Mouse (Mus musculus): ENCODE results near the gene Nlrp6. TPM values are rescaled to one million over a fixed set of nuclear protein-coding genes. Genes with fewer than 3 reads are reported as not detected.
A peak's percentile ranks its signal among the peaks of the same experiment; 100 is the strongest.

Gene Nlrp6
- polyA plus RNA-seq, 1 experiment from 2014 or later, result 0.26 TPM

DNA sequence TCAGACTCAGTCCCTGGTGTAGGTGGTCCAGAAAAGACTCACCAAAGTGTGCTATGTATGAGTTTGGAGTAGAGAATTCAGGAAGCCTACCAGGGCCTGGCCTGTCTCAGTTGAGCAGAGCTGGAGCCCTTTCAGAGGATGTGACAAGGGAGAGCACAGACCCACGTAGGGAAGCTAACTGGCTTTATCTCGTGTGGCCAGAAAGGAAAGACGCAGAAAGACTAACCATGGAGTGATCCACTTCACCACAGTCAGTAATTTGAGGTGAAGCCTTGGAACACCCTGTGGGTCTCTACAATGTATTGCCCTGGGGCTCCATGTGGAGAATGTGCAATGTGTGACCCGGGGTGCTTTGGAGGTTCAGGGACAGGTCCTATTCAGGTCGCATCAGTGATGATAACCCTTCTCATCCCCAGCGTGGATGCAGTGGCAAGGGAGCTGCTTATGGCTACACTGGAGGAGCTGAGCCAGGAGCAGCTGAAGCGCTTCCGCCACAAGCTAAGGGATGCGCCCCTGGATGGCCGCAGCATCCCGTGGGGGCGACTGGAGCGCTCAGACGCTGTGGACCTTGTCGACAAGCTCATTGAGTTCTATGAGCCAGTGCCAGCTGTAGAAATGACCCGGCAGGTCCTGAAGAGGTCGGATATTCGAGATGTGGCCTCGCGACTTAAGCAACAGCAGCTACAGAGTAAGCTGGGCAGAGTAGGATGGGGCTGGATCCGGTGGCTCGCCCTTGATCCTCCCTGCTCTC lies 698 bp downstream of the Nlrp6 start:
- Histone ChIP-seq H3K27ac (no peak overlapping the region), H3K9me3 (replicated peaks) (no peaks in the 10 kb centered on the region), H3K4me1 (peaks cover 14% of the 10 kb centered on the region), H3K4me3 (no peak overlapping the region; the same call in 1 of the 2 replicates), H3K36me3 (no peaks in the 10 kb centered on the region), H3K27me3 (ENCODE audit: low read depth, poor library complexity, severe bottlenecking) (peaks cover 76% of the 10 kb centered on the region)
- 28% methylated on average over 22 of the region's 22 CpGs for WGBS
- no peak for DNase-seq (ENCODE audit: low spot score)

DNA sequence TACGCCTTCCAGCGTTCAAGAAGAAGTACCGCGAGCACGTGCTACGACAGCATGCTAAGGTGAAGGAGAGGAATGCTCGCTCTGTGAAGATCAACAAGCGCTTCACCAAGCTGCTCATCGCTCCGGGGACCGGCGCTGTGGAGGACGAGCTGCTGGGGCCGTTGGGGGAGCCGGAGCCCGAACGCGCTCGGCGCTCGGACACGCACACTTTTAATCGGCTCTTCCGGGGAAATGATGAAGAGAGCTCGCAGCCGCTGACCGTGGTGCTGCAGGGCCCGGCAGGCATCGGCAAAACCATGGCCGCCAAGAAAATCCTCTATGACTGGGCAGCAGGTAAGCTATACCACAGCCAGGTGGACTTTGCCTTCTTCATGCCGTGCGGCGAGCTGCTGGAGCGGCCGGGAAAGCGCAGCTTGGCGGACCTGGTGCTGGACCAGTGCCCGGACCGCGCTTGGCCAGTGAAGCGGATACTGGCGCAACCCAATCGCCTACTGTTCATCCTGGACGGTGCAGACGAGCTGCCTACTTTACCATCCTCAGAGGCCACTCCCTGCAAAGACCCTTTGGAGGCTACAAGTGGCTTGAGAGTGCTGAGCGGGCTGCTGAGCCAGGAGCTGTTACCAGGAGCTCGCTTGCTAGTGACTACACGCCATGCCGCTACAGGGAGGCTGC lies 1.8 kb downstream of the Nlrp6 start:
- H3K9me3 ChIP-seq (replicated peaks), result no peaks in the 10 kb centered on the region
- no peaks in the 10 kb centered on the region for H3K36me3 ChIP-seq
- H3K27ac ChIP-seq, result no peak overlapping the region
- DNase-seq (ENCODE audit: low spot score), result peak; percentile 71
- WGBS, result under 1% methylated on average over 49 of the region's 49 CpGs
- peaks cover 80% of the 10 kb centered on the region for H3K27me3 ChIP-seq (ENCODE audit: low read depth, poor library complexity, severe bottlenecking)
- peak overlapping the region; percentile 48 for H3K4me3 ChIP-seq
- peaks cover 14% of the 10 kb centered on the region for H3K4me1 ChIP-seq

DNA sequence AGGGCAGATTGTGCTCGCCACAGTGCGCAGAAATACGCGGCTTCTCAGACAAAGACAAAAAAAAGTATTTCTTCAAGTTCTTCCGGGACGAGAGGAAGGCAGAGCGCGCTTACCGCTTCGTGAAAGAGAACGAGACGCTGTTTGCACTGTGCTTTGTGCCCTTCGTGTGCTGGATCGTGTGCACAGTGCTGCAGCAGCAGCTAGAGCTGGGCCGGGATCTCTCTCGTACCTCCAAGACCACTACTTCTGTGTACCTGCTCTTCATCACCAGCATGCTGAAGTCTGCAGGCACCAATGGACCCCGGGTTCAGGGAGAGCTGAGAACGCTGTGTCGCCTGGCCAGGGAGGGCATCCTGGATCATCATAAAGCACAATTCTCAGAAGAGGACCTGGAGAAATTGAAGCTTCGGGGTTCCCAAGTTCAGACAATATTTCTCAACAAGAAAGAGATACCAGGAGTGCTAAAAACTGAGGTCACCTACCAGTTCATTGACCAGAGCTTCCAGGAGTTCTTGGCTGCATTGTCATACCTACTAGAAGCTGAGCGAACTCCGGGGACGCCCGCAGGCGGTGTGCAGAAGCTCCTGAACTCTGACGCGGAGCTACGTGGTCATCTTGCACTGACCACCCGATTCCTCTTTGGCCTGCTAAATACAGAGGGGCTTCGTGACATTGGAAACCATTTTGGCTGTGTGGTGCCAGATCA lies 2.5 kb downstream of the Nlrp6 start:
- Histone ChIP-seq H3K4me1 (peaks cover 14% of the 10 kb centered on the region), H3K27me3 (ENCODE audit: low read depth, poor library complexity, severe bottlenecking) (peaks cover 76% of the 10 kb centered on the region), H3K9me3 (replicated peaks) (no peaks in the 10 kb centered on the region), H3K36me3 (no peaks in the 10 kb centered on the region), H3K4me3 (peak overlapping the region; percentile 48), H3K27ac (no peak overlapping the region)
- no peak for DNase-seq (ENCODE audit: low spot score)
- 22% methylated on average over 30 of the region's 30 CpGs for WGBS

DNA sequence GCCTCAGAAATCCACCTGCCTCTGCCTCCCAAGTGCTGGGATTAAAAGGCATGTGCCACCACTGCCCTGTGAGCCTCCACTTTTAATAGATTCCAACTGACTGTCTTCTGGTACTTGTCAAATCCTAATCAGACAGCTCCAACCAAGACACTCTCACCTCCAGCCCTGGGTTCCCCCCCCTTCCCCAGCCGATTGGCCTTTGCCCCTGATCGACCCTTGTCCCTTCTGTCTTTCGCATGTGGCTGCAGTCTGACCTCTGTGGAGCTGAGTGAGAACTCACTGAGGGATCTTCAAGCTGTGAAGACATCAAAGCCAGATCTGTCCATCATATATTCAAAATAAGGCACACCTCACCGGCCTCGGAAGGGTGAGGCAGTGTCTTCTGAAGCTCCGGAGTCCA lies 6.5 kb downstream of the Nlrp6 start:
- Histone ChIP-seq H3K4me1 (peaks cover 10% of the 10 kb centered on the region), H3K27ac (no peak overlapping the region), H3K27me3 (ENCODE audit: low read depth, poor library complexity, severe bottlenecking) (peaks cover 40% of the 10 kb centered on the region), H3K4me3 (no peak overlapping the region), H3K9me3 (replicated peaks) (no peaks in the 10 kb centered on the region), H3K36me3 (no peaks in the 10 kb centered on the region)
- DNase-seq (ENCODE audit: low spot score), result no peak
- WGBS, result 80% methylated on average over 6 of the region's 6 CpGs

DNA sequence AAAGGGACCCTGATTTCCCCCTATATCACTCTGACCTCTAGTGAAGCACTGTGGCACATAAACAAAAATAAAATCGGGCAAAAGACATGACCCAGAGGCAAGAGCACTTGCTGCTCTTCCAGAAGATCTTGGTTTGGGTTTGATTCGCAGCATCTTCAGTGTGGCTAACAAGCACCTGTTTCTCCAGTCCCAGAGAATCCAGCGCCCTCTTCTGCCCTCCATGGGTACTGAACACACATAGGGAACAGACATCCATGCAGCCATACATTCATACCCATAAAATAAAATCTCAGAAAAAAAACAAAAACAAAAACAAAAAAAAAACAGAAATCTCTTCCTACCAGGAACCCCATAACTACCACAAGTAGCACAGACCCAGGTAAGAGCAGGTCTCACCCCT lies 17.7 kb downstream of the Nlrp6 start:
- H3K27me3 ChIP-seq (ENCODE audit: low read depth, poor library complexity, severe bottlenecking), result peaks cover 13% of the 10 kb centered on the region; the same call in 1 of the 2 replicates
- no peaks in the 10 kb centered on the region for H3K36me3 ChIP-seq
- DNase-seq (ENCODE audit: low spot score), result no peak
- H3K4me3 ChIP-seq, result no peak overlapping the region
- H3K27ac ChIP-seq, result 0 out of 2 replicates have a peak overlapping the region, but pooled peaks have one; percentile 84
- WGBS, result 49% methylated on average over 3 of the region's 3 CpGs
- peaks cover 55% of the 10 kb centered on the region for H3K4me1 ChIP-seq
- H3K9me3 ChIP-seq (replicated peaks), result no peaks in the 10 kb centered on the region

DNA sequence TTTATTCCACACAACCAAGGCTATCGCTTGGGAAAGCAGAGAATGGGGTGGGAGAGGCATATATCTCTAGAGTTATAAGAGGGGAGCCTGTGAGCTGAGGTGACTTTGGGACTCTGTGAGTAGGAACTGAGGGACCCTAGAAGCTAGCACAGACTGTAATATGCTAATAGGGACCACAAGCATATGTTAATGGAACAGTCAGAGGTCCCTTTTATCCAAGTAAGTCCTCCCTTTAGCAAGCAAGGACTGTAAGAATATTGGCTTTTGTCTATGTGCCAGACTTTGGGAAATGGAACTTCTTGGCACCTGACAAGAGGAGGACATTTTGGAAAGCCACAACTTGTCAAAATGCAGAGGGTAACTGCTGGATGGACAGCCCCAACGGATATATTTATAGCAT lies 18.2 kb downstream of the Nlrp6 start:
- DNase-seq (ENCODE audit: low spot score), result no peak
- WGBS, result 17% methylated on average over 2 of the region's 2 CpGs

DNA sequence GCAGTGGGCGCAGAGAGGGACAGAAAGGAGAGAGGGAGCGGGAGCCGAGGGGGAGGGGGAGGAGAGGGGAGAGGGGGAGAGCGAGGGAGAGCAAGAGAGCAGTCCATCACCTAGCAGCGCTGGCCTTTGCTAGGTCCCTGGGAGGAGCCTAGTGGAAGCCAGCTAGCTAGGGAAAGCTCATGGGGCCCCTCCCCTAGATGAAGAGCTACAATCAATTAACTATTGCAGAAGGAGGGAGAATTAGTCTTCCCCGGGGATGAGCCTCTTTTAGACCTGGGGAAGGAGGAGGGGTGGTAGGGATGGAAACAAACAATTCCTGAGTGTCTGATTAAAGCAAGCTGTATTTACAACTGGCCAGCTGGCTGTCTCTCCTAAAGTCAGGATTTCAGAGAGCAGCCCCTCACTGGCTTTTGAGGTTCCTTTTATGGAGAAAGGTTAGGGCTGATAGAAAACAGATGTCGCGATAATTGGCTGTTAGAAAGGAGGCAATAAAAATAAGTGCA lies 19.0 kb downstream of the Nlrp6 start:
- peak overlapping the region; percentile 38 for H3K4me3 ChIP-seq
- peaks cover 13% of the 10 kb centered on the region; the same call in 1 of the 2 replicates for H3K27me3 ChIP-seq (ENCODE audit: low read depth, poor library complexity, severe bottlenecking)
- peaks cover under 1% of the 10 kb centered on the region for H3K36me3 ChIP-seq
- H3K4me1 ChIP-seq, result peaks cover 54% of the 10 kb centered on the region
- peak; percentile 76 for DNase-seq (ENCODE audit: low spot score)
- no peaks in the 10 kb centered on the region for H3K9me3 ChIP-seq (replicated peaks)
- peak overlapping the region; percentile 84 for H3K27ac ChIP-seq
- 2% methylated on average over 8 of the region's 8 CpGs for WGBS

More for the DNA sequence above, 18.2 kb downstream of the Nlrp6 start:
- Histone ChIP-seq H3K4me1 (peaks cover 56% of the 10 kb centered on the region), H3K4me3 (peak overlapping the region; percentile 38), H3K27ac (peak overlapping the region; percentile 84), H3K36me3 (no peaks in the 10 kb centered on the region), H3K27me3 (ENCODE audit: low read depth, poor library complexity, severe bottlenecking) (peaks cover 13% of the 10 kb centered on the region; the same call in 1 of the 2 replicates), H3K9me3 (replicated peaks) (no peaks in the 10 kb centered on the region)

DNA sequence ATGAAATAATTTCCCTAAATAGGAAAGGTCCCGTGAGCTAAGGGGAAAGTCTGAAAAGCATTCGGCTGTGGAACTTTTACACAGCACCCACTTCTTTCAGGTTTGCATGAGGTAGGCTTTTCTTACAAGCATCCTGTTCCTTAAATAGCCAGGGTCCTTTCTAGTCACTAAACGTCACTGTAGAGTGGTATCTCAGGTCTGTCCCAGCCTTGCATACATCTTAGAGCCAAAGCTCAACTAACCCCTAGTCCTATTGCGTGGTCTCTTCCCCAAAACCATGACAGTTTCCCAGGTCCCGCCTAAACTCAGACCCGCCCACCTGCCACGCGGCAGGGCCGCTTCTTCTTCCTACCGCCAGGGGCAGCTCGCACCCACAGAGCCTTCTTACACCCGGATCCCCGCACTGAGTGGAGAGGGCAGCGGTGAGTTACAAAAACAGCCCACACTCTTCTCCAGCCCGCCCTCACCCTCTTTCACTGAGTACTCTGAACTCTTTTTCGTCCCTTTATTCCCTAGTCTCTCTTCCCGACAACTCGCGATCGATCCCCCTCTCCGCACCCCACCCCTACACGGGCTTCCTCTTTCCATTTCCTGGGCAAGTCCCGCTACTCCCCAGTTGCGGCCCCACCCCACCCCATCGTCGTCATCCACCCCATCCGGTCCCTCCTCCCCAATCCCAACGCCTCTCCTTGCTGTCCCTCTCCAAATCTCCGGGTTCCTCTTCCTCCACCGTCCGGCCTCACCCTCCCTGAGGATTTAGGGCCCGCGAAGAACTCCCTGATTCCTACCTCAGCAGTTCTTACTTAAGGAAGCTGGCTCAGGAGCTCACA lies 20.7 kb downstream of the Nlrp6 start, which contains the start of gene Pgghg:
Gene Pgghg, plus strand, starts transcription at position 170 of the 830 bp plus-strand sequence.
- H3K4me3 ChIP-seq, result peak within 1 kb of the TSS; percentile 61
- H3K27me3 ChIP-seq (ENCODE audit: low read depth, poor library complexity, severe bottlenecking), result 0 out of 2 replicates have a peak, but pooled peaks cover 8% of the 10 kb centered on the region
- peak; percentile 91 for DNase-seq (ENCODE audit: low spot score)
- no peaks in the 10 kb centered on the region for H3K9me3 ChIP-seq (replicated peaks)
- peaks cover 18% of the 10 kb centered on the region for H3K36me3 ChIP-seq
- H3K4me1 ChIP-seq, result peaks cover 47% of the 10 kb centered on the region
- peak within 1 kb of the TSS; percentile 89 for H3K27ac ChIP-seq
- 4% methylated on average over 33 of the region's 33 CpGs for WGBS

DNA sequence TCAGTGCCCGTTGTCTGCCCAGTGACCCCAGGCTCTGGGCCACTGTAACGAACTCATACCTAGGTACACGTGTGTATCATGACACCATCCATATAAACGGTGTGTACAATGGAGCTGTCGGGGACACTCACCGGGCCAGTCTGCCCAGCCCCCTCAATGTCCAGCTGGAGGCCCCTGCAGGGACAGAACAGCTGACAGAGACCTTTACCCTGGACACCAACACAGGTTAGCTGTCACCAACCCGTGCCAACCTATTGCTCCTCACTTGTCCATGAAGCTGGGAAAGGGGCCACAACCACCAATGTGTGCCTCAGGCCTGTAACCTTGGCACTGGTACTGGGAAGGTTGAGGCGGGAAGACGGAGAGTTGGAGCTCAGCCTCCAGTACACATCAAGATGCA lies 21.6 kb downstream of the Nlrp6 start:
- Histone ChIP-seq H3K27ac (peak overlapping the region; percentile 89), H3K27me3 (ENCODE audit: low read depth, poor library complexity, severe bottlenecking) (0 out of 2 replicates have a peak, but pooled peaks cover under 1% of the 10 kb centered on the region), H3K9me3 (replicated peaks) (no peaks in the 10 kb centered on the region), H3K4me1 (peaks cover 50% of the 10 kb centered on the region), H3K36me3 (peaks cover 27% of the 10 kb centered on the region), H3K4me3 (peak overlapping the region; percentile 61)
- WGBS, result 64% methylated on average over 9 of the region's 9 CpGs
- DNase-seq (ENCODE audit: low spot score), result no peak

DNA sequence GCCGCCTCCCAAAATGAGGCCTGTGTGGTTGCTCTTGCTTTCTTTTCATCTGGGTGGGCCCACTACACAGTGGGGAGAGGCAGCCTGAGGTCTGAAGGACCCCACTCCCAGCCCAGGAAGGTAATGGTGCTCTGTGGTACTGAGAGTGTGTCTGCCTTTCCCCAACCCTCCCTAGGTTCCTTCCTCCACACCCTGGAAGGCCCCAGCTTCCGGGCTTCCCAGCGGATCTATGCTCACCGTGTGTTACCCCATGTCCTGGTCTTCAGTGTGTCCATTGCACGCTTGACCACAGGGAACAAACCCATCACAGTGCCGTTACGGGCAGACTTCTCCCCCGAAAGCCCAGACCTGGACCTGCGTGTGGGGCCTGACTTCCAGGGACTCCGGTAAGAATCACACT lies 22.1 kb downstream of the Nlrp6 start:
- Histone ChIP-seq H3K9me3 (replicated peaks) (no peaks in the 10 kb centered on the region), H3K36me3 (peaks cover 32% of the 10 kb centered on the region), H3K27me3 (ENCODE audit: low read depth, poor library complexity, severe bottlenecking) (no peaks in the 10 kb centered on the region), H3K4me3 (no peak overlapping the region), H3K4me1 (peaks cover 50% of the 10 kb centered on the region), H3K27ac (peak overlapping the region; percentile 58)
- no peak for DNase-seq (ENCODE audit: low spot score)
- 90% methylated on average over 10 of the region's 10 CpGs for WGBS

DNA sequence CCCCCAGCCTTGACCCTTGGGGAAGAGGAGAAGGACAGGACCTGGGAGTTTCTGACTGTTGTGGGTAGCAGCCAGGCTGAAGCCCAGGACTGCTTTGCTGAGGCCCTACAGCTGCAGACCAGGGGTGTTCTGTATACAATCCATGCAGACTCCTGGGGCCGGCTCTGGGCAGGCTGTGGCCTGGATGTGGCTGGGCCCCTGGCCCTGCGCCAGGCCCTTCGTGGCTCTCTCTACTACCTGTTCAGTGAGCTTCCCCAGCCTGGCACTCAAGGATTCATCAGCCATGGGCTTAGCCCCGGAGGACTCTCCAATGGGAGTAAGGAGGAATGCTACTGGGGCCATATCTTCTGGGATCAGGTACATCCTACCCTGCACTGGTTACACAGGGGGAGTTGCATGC lies 22.7 kb downstream of the Nlrp6 start:
- DNase-seq (ENCODE audit: low spot score), result no peak
- 90% methylated on average over 4 of the region's 4 CpGs for WGBS
- Histone ChIP-seq H3K4me1 (peaks cover 50% of the 10 kb centered on the region), H3K36me3 (peaks cover 37% of the 10 kb centered on the region), H3K27me3 (ENCODE audit: low read depth, poor library complexity, severe bottlenecking) (no peaks in the 10 kb centered on the region), H3K27ac (peak overlapping the region; percentile 58), H3K9me3 (replicated peaks) (no peaks in the 10 kb centered on the region), H3K4me3 (no peak overlapping the region)

DNA sequence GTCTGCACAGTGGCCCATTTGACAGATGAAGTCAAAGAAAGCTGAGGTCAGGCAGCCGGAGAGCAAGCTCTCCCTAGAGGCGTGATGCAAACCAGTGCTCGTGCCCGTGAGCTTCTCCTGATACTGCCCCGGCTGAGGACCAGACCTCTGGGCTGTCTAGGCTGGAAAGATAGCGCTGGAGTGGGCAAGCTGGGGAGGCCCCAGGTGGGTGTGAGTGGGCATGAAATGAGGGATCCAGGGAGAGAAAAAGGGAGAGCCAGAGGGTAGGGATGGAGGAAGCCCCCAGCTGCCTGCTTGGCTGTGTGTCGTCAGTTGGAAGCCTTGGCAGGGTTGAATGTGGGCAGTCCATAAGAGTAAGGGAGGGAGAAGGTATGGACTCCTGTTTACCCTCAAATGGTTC lies 23.5 kb downstream of the Nlrp6 start:
- H3K36me3 ChIP-seq, result peaks cover 46% of the 10 kb centered on the region
- H3K4me3 ChIP-seq, result no peak overlapping the region
- no peak for DNase-seq (ENCODE audit: low spot score)
- no peaks in the 10 kb centered on the region for H3K9me3 ChIP-seq (replicated peaks)
- H3K4me1 ChIP-seq, result peaks cover 44% of the 10 kb centered on the region
- no peak overlapping the region for H3K27ac ChIP-seq
- no peaks in the 10 kb centered on the region for H3K27me3 ChIP-seq (ENCODE audit: low read depth, poor library complexity, severe bottlenecking)
- 95% methylated on average over 7 of the region's 7 CpGs for WGBS

Measured in limb, embryonic 10.5 days (tissue).